Mouse (Mus musculus) cortical plate, adult 2 months (tissue): Measurements from ENCODE around the gene Anks1b.

ENCODE experiments used
- CTCF ChIP-seq: fragments of 200-500 bp; IDR thresholded peaks from 2 replicates; pipeline ENCODE4 v1.5.1; 2011; ENCODE audit warnings: mild to moderate bottlenecking, control low read depth, low read length; ENCODE audit not compliant: insufficient read depth; ENCODE audit errors: extremely low read depth
- POLR2A ChIP-seq: fragments of 200-500 bp; IDR thresholded peaks from 2 replicates; pipeline ENCODE4 v1.6.1; 2011; ENCODE audit warnings: mild to moderate bottlenecking, low read length, control low read depth; ENCODE audit not compliant: insufficient read depth; ENCODE audit errors: extremely low read depth

- no peak for TF ChIP-seq CTCF
- TF ChIP-seq POLR2A, result no peak
These were observed 39.9 kb downstream of the Anks1b start for GRCm38 (mm10) chr10:89913174-89913573.
